Mouse (Mus musculus) embryonic facial prominence, embryonic 13.5 days (tissue): ENCODE results near the gene Lfng. TPM values are rescaled to one million over a fixed set of nuclear protein-coding genes. Genes with fewer than 3 reads are reported as not detected.

Experiments
- ATAC-seq: fragments of 200-750 bp; cut with Nextera tagmentation; 2 replicates; pipeline ENCODE4 v1.8.0; 2017; ENCODE audit warnings: low read depth; ENCODE audit not compliant: insufficient number of reproducible peaks, insufficient read depth, low FRiP score, low TSS enrichment
- H3K27ac ChIP-seq: fragments of 300-500 bp; sonication (generic); 2 replicates; pipeline ENCODE4 v1.5.1; 2015; ENCODE audit warnings: moderate library complexity, mild to moderate bottlenecking, inconsistent platforms
- H3K27me3 ChIP-seq: fragments of 300-500 bp; sonication (generic); 2 replicates; pipeline ENCODE4 v1.6.1; 2015; ENCODE audit warnings: mild to moderate bottlenecking, inconsistent platforms
- H3K36me3 ChIP-seq: fragments of 300-500 bp; sonication (generic); 2 replicates; pipeline ENCODE4 v1.6.1; 2015; ENCODE audit warnings: mild to moderate bottlenecking, inconsistent platforms
- H3K4me1 ChIP-seq: fragments of 300-500 bp; sonication (generic); 2 replicates; pipeline ENCODE4 v1.6.1; 2015; ENCODE audit warnings: inconsistent platforms
- H3K4me2 ChIP-seq: fragments of 300-500 bp; sonication (generic); 2 replicates; pipeline ENCODE4 v1.6.1; 2015; ENCODE audit warnings: moderate library complexity, mild to moderate bottlenecking, inconsistent platforms
- H3K4me3 ChIP-seq: fragments of 300-500 bp; sonication (generic); 2 replicates; pipeline ENCODE4 v1.5.1; 2015; ENCODE audit warnings: mild to moderate bottlenecking, inconsistent platforms
- H3K9ac ChIP-seq: fragments of 300-500 bp; sonication (generic); 2 replicates; pipeline ENCODE4 v1.6.1; 2015; ENCODE audit warnings: mild to moderate bottlenecking, inconsistent platforms
- H3K9me3 ChIP-seq: fragments of 300-500 bp; sonication (generic); 2 replicates; pipeline ENCODE4 v1.6.1; 2016; ENCODE audit warnings: inconsistent platforms
- WGBS: fragments of 180-500 bp; shearing (Covaris S2); methylation state at CpG from one replicate; pipeline ENCODE4 v1.1.7; 2015; ENCODE audit warnings: mixed read lengths; 5-methylcytosine and 5-hydroxymethylcytosine counted together
- polyA plus RNA-seq: library from polyadenylated mRNA; unstranded; fragments of >200 nt; fragmentation: Nextera tagmentation; extraction: Ambion mirVana; gene quantifications from 2 replicates; pipeline ENCODE4 v1.2.1, GENCODE M21; 2015

Gene Lfng
- polyA plus RNA-seq, 1 experiment from 2014 or later, result 21.8 TPM

DNA sequence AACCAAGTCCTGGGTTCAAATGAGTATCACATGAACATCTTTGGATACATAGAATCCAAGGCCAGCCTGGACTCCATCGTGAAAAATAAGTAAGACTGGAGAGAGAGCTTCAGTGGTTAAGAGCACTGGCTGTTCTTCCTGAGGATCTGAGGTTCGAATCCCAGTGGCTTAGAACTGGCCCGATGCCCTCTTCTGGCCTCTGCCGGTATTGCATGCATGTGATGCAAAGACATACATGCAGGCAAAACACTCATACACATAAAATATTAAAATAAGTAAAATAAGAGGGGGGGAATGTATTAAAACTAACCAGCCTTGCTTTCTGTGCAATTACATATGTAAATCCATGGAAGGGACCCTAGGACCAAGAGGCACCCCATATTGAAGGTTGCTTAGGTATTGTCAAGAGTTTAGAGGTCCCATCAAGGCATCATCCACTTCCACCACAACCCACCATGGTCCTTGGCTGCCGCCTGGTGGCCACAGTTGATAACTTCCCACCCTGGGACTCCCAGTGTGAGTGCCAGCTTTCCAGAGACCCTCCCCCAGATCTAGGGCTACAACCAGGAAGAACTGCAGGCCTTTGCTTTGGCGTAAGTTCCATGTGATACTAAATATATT is 12.1 kb downstream of the Lfng start:
- Histone ChIP-seq H3K4me3 (no peak overlapping the region), H3K36me3 (peaks cover 44% of the 10 kb centered on the region), H3K9ac (no peak overlapping the region), H3K4me2 (no peak overlapping the region), H3K9me3 (no peaks in the 10 kb centered on the region), H3K27me3 (no peaks in the 10 kb centered on the region), H3K4me1 (peaks cover 26% of the 10 kb centered on the region), H3K27ac (no peak overlapping the region)
- 25% methylated on average over 6 of the region's 6 CpGs for WGBS
- no peak for ATAC-seq

GRCm38 (mm10) chr5:140619895-140620736 is 13.0 kb downstream of the Lfng start:
- no peak overlapping the region for H3K4me3 ChIP-seq
- peaks cover 26% of the 10 kb centered on the region for H3K4me1 ChIP-seq
- no peak overlapping the region for H3K9ac ChIP-seq
- no peaks in the 10 kb centered on the region for H3K27me3 ChIP-seq
- H3K4me2 ChIP-seq, result no peak overlapping the region
- 57% methylated on average over 7 of the region's 7 CpGs for WGBS
- no peak for ATAC-seq
- H3K36me3 ChIP-seq, result peaks cover 47% of the 10 kb centered on the region
- H3K27ac ChIP-seq, result peak overlapping the region; percentile 62
- no peaks in the 10 kb centered on the region for H3K9me3 ChIP-seq

DNA sequence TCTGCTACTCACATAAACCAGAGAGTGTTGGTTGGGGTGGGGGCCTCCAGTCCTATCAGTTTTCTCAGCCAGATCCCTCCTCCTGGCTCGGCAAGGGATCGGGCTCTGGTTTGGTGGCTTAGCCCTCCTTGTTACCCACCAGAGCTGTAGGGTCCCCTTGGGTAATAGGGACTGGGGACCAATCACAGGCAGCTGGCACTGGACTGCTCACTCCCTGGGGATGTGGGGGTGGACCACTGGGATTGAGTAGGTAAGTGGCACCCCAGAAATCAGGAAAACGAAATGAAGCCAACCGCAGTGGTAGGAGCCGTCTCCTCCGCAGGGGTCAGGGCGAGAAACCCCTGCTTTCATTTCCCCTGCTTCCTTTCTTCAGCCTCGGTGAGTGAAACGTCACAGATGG is 14.0 kb downstream of the Lfng start:
- no peaks in the 10 kb centered on the region for H3K27me3 ChIP-seq
- no peak overlapping the region for H3K4me3 ChIP-seq
- H3K9ac ChIP-seq, result no peak overlapping the region
- peaks cover 26% of the 10 kb centered on the region for H3K4me1 ChIP-seq
- no peak for ATAC-seq
- H3K36me3 ChIP-seq, result peaks cover 53% of the 10 kb centered on the region
- peak overlapping the region; percentile 62 for H3K27ac ChIP-seq
- no peak overlapping the region for H3K4me2 ChIP-seq
- WGBS, result 72% methylated on average over 9 of the region's 9 CpGs
- H3K9me3 ChIP-seq, result no peaks in the 10 kb centered on the region

DNA sequence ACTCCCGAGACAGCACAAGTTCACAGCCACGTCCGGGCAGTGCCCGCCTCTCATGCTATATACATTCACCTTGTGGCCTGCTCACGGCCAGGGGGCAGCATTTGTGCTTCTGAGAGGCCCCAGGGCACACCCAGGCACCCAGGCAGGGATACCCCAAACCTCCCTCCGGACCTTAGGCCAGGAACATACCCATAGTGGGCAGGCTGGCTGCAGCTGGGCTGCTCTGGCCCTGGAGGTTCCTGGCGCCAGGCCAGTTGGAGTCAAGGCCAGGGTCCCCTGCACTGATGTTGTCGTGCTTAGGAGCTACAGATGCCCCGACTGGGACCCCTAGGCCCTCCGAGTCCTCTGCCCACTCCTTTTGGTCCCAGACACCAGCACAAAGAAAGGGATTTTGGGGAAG is 14.4 kb downstream of the Lfng start:
- no peak for ATAC-seq
- Histone ChIP-seq H3K4me2 (no peak overlapping the region), H3K27me3 (no peaks in the 10 kb centered on the region), H3K9ac (no peak overlapping the region), H3K9me3 (no peaks in the 10 kb centered on the region), H3K4me3 (no peak overlapping the region), H3K27ac (peak overlapping the region; percentile 62), H3K4me1 (peaks cover 27% of the 10 kb centered on the region), H3K36me3 (peaks cover 53% of the 10 kb centered on the region)
- 76% methylated on average over 10 of the region's 10 CpGs for WGBS

GRCm38 (mm10) chr5:140622978-140623670 is 16.0 kb downstream of the Lfng start:
- Histone ChIP-seq H3K36me3 (peaks cover 69% of the 10 kb centered on the region), H3K4me2 (no peak overlapping the region), H3K4me3 (no peak overlapping the region), H3K27ac (no peak overlapping the region; the same call in 1 of the 2 replicates), H3K9me3 (no peaks in the 10 kb centered on the region), H3K9ac (no peak overlapping the region), H3K4me1 (peaks cover 22% of the 10 kb centered on the region), H3K27me3 (no peaks in the 10 kb centered on the region)
- no peak for ATAC-seq
- 94% methylated on average over 23 of the region's 23 CpGs for WGBS

GRCm38 (mm10) chr5:140623791-140624190 is 16.7 kb downstream of the Lfng start:
- Histone ChIP-seq H3K4me1 (peaks cover 22% of the 10 kb centered on the region), H3K9me3 (no peaks in the 10 kb centered on the region), H3K27me3 (no peaks in the 10 kb centered on the region), H3K4me3 (no peak overlapping the region), H3K27ac (no peak overlapping the region), H3K9ac (no peak overlapping the region), H3K4me2 (no peak overlapping the region), H3K36me3 (peaks cover 76% of the 10 kb centered on the region)
- no peak for ATAC-seq
- 71% methylated on average over 4 of the region's 4 CpGs for WGBS

DNA sequence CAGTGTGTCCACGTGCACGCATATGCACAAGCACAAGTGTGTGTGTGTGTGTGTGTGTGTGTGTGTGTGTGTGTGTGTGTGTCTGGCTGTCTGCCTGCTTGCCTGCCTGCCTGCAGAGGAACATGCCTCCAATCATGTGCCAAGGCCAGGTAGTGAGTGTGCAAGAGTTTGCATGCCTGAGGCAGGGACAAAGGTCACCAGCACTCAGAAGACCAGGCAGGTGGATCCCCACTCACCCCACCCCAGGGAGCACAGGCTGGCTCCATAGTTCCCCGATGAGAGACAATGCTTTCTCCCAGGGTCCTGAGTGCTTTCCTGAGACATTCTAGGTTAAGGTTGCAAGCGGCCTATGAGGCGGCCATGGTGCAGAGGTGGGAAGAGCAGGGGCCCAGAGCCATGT is 17.1 kb downstream of the Lfng start:
- Histone ChIP-seq H3K4me3 (no peak overlapping the region), H3K36me3 (peaks cover 80% of the 10 kb centered on the region), H3K4me1 (peaks cover 22% of the 10 kb centered on the region), H3K9ac (no peak overlapping the region), H3K4me2 (no peak overlapping the region), H3K27ac (no peak overlapping the region), H3K9me3 (no peaks in the 10 kb centered on the region), H3K27me3 (no peaks in the 10 kb centered on the region)
- WGBS, result 96% methylated on average over 5 of the region's 5 CpGs
- ATAC-seq, result no peak

DNA sequence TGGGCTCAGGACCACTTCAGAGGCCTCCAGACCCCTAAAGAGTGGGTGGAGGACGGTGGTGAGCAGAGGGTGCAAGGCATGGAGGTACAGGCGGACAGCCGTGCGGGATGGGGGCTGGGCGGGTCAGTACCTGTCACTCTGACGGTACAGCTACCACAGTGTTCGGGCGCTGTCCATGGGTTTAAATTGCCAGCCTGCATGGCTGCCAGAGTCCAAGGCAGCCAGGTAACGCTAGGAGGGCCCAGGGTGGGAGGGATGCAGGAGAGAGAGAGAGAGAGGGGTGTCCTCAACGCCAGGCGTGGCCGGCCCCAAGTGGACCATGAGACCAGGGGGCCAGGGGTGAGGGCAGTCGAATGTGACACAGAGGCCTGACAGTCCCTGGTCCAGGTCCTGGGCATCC is 17.8 kb downstream of the Lfng start:
- no peak overlapping the region for H3K4me2 ChIP-seq
- no peak overlapping the region for H3K27ac ChIP-seq
- ATAC-seq, result no peak
- H3K27me3 ChIP-seq, result no peaks in the 10 kb centered on the region
- no peak overlapping the region for H3K4me3 ChIP-seq
- 90% methylated on average over 13 of the region's 13 CpGs for WGBS
- no peaks in the 10 kb centered on the region for H3K9me3 ChIP-seq
- H3K36me3 ChIP-seq, result peaks cover 88% of the 10 kb centered on the region
- no peak overlapping the region for H3K9ac ChIP-seq
- H3K4me1 ChIP-seq, result peaks cover 22% of the 10 kb centered on the region

DNA sequence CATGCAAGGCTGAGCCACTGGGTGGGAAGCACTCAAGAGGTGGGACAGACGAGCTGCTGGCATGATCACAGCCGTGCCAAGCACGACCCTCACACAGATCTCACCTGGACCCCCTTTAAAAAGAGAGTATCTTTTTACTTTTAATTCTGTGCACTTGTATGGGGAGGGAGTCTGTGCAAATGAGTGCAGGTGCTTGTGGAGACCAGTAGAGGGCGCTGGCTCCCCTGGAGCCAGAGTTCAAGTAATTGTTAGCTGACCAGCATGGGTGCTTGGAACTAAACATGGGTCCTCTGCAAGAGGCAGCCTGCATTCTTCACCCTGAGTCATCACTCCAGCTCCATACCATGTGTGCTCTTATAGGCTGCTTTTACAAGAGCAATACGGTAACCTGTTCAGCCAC is 20.5 kb downstream of the Lfng start:
- WGBS, result 96% methylated on average over 5 of the region's 5 CpGs
- H3K36me3 ChIP-seq, result peaks cover 98% of the 10 kb centered on the region
- no peak for ATAC-seq

DNA sequence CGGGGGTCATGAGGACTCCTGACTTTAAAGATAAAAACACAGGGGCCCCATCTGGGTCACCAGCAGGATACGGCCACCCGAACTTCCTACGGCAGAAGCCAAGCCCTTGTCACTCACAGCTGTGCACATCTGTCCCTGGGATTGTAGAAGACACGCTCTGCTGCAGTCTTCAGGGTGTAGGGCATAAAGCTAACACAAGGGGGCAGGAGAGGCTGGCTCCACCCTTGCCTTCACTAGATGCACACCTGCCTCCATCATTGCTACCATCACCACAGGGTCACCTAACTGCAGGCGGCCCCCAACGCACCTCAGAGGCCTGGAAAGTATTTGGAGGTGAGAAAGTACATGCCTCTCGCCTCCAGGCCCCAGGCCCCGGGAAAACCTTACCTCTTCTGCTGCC is 21.9 kb downstream of the Lfng start:
- no peak for ATAC-seq
- 98% methylated on average over 9 of the region's 9 CpGs for WGBS
- no peak overlapping the region for H3K27ac ChIP-seq
- peaks cover 3% of the 10 kb centered on the region; the same call in 1 of the 2 replicates for H3K4me1 ChIP-seq
- no peaks in the 10 kb centered on the region for H3K27me3 ChIP-seq
- no peak overlapping the region for H3K9ac ChIP-seq
- no peak overlapping the region for H3K4me2 ChIP-seq
- no peak overlapping the region for H3K4me3 ChIP-seq
- peaks cover 97% of the 10 kb centered on the region for H3K36me3 ChIP-seq
- no peaks in the 10 kb centered on the region for H3K9me3 ChIP-seq

More for the DNA sequence above, 20.5 kb downstream of the Lfng start:
- no peak overlapping the region for H3K9ac ChIP-seq
- no peak overlapping the region for H3K27ac ChIP-seq
- H3K4me2 ChIP-seq, result no peak overlapping the region
- H3K27me3 ChIP-seq, result no peaks in the 10 kb centered on the region
- peaks cover 3% of the 10 kb centered on the region; the same call in 1 of the 2 replicates for H3K4me1 ChIP-seq
- H3K9me3 ChIP-seq, result no peaks in the 10 kb centered on the region
- H3K4me3 ChIP-seq, result no peak overlapping the region

DNA sequence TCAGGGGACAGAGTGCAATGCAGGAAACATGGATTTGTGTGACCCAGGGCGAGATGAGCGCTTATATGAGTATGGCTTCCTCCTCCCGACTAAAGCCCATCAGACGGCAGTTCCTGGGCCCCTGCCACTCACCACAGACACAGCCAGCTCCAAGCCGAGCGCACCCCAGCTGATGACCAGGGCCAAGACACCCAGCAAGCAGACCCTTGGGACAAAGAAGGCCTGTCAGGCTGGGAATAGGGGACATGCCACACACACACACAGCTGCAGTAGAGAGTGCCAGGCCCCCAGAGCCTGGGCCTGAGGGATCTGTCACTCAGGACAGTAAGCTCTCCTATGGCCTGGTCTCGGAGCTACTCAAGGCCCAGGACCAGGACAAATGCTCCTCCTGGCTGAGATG is 26.3 kb downstream of the Lfng start:
- H3K36me3 ChIP-seq, result peaks cover 99% of the 10 kb centered on the region
- no peak for ATAC-seq
- 85% methylated on average over 7 of the region's 7 CpGs for WGBS
- H3K4me2 ChIP-seq, result no peak overlapping the region
- no peak overlapping the region for H3K9ac ChIP-seq
- H3K4me3 ChIP-seq, result no peak overlapping the region
- H3K9me3 ChIP-seq, result no peaks in the 10 kb centered on the region
- no peaks in the 10 kb centered on the region for H3K27me3 ChIP-seq
- H3K4me1 ChIP-seq, result no peaks in the 10 kb centered on the region
- H3K27ac ChIP-seq, result no peak overlapping the region
